Mouse (Mus musculus): ENCODE results near the gene Lexm. TPM values are rescaled to one million over a fixed set of nuclear protein-coding genes. Genes with fewer than 3 reads are reported as not detected.

Gene Lexm
- polyA plus RNA-seq, 1 experiment from 2014 or later, result not detected

DNA sequence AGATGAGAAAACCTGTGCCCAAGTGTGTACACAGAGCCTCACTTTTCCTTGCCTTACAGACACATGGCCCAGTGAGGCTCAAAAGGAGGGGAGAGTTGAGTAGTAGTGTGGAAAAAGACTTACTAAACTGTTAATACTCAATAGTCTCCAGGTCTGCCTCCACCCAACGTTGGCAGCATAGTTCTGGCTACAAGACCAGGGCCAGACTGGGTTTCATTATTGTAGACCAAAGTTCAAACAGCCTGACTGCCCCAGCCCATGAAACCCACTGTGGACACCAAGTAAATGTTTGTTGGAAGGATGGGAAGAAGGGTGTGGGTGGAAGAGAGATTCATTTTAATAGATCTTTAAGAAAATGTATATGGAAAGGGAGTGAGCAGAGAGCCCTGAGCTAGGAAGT, 70.1 kb downstream of the Lexm start:
- DNase-seq (ENCODE audit: low spot score), result no peak

DNA sequence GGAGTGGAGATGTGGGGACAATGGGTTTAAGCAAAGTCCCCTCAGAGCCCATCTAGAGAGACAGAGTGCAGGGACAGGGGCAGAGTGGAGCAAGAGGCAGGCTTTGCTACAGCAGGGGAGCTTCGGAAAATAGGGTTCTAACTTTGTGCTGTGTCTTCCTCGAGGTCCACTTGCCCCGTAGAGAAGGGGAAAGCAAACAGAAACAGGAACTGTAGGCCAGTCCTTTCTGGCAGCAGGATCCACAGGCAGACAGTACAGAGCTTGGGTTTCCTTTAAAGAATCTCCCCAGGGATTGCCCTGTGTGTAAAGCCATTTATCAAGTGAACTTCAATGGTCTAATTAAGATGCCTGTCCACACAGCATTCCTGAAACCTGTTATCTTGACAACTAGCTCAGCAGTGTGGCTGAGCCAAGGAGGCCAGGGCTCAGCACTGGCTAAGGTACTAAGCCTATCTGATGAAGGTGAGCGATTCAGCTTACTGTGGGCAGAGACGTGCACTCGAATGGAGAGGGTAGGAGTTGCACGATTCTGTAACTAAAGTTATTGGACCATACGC, 71.1 kb downstream of the Lexm start:
- DNase-seq (ENCODE audit: low spot score), result no peak

DNA sequence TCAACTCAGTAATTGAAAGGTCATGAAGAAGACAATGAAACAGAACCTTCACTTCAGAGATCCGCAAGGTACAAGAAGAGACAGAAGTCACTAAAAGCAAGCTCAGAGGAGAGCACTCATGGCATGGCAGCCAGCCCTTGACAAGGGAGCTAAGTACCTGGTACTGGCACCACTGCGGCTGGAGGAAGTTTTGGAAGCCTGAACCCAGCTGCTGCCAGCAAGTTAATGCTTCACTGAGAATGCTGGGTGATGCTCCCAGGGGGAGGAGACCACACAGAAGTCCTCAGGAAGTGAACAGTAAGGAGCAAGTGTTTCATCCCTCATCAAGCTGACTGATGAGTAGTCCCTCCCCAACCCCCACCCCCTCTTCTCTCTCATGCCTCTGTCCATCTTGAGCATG, 74.8 kb downstream of the Lexm start:
- DNase-seq (ENCODE audit: low spot score), result no peak

GRCm38 (mm10) chr4:106541491-106541890, 75.5 kb downstream of the Lexm start:
- no peak for DNase-seq (ENCODE audit: low spot score)

Other genes starting within 250 kb of the Lexm start
- gene Pcsk9, start 152.9 kb downstream of the Lexm start, polyA plus RNA-seq (2015; fragmentation: Nextera tagmentation; extraction: Ambion mirVana), result 0.68 and 1.1 TPM in 2 replicates
- gene Bsnd, start 125.0 kb downstream of the Lexm start, polyA plus RNA-seq (2015; fragmentation: Nextera tagmentation; extraction: Ambion mirVana), result 0.08 and 0.16 TPM in 2 replicates
- gene Dhcr24, start 56.2 kb downstream of the Lexm start, polyA plus RNA-seq (2015; fragmentation: Nextera tagmentation; extraction: Ambion mirVana), result 7.2 and 7.8 TPM in 2 replicates
- 0.17 and 0.43 TPM in 2 replicates for gene Ttc22, start 5.2 kb upstream of the Lexm start, polyA plus RNA-seq (2015; fragmentation: Nextera tagmentation; extraction: Ambion mirVana)
- 12.7 and 13.9 TPM in 2 replicates for gene Pars2, start 33.8 kb upstream of the Lexm start, polyA plus RNA-seq (2015; fragmentation: Nextera tagmentation; extraction: Ambion mirVana)
- gene Ttc4, start 61.7 kb upstream of the Lexm start, polyA plus RNA-seq (2015; fragmentation: Nextera tagmentation; extraction: Ambion mirVana), result 61.4 TPM in 2 replicates
- not detected in 2 replicates for gene Mroh7, start 113.7 kb upstream of the Lexm start, polyA plus RNA-seq (2015; fragmentation: Nextera tagmentation; extraction: Ambion mirVana)
- gene Fam151a, start 116.6 kb upstream of the Lexm start, polyA plus RNA-seq (2015; fragmentation: Nextera tagmentation; extraction: Ambion mirVana), result 0.21 and 0.22 TPM in 2 replicates
- gene Acot11, start 187.8 kb upstream of the Lexm start, polyA plus RNA-seq (2015; fragmentation: Nextera tagmentation; extraction: Ambion mirVana), result 0.78 and 0.88 TPM in 2 replicates

Measured in thymus, postnatal 0 days (tissue).